Mouse (Mus musculus) olfactory bulb, adult 2 months (tissue): ENCODE results near the gene Cygb.

ENCODE experiments used
- CTCF ChIP-seq: fragments of 200-500 bp; IDR thresholded peaks from 2 replicates; pipeline ENCODE4 v1.5.1; 2012; ENCODE audit warnings: low read depth, mild to moderate bottlenecking, low read length, moderate library complexity; ENCODE audit not compliant: insufficient read depth
- POLR2A ChIP-seq: fragments of 200-500 bp; IDR thresholded peaks from 2 replicates; pipeline ENCODE4 v1.6.1; 2012; ENCODE audit warnings: mild to moderate bottlenecking, low read depth, low read length, moderate library complexity; ENCODE audit not compliant: insufficient read depth

DNA sequence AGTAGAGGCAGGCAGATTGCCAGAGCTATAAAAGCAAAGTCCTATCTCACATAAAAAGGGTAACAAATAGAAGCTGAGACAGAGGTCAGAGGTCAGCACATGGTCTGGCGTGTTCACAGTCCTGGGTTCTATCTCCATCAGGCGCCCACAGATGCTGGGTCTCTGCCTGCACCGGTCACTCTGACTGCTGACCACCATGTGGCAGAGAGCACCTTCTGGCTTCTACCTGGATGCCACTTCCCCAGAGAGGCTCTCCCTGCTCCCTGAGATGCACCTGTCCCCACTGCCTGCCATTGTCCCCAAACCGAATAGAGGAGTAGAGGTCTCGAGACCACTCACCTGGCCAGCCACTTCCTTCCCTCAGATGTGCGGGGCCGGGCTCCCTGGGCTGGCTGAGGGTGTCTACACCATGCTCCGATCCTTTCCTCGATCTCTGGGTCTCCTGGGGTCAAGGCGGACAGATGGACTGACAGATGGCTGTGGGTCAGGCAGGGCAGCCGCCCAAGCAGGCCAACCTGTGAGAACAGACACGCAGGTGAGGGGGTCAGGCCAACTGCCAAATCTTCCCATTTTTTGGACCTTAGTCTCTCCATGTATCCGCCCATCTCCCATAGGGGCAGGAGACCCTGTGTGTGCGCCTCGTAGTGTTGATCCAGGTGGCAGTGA, 44.0 kb downstream of the Cygb start:
- no peak for TF ChIP-seq CTCF
- no peak for TF ChIP-seq POLR2A
